Mouse (Mus musculus) embryonic fibroblast, embryonic 13.5 days (primary cell): ENCODE results near the gene Qsox1. TPM values are rescaled to one million over a fixed set of nuclear protein-coding genes. Genes with fewer than 3 reads are reported as not detected.

Experiments used
- H3K27ac ChIP-seq: 2 replicates; pipeline ENCODE4 v1.5.1; 2012; ENCODE audit warnings: low read length, control low read depth, inconsistent platforms; ENCODE audit not compliant: insufficient read depth
- H3K4me1 ChIP-seq: 2 replicates; pipeline ENCODE4 v1.6.1; 2011; ENCODE audit warnings: low read length; ENCODE audit not compliant: control insufficient read depth, insufficient read depth
- H3K4me3 ChIP-seq: 2 replicates; pipeline ENCODE4 v1.5.1; 2011; ENCODE audit warnings: mild to moderate bottlenecking, control low read depth, low read length; ENCODE audit not compliant: insufficient read depth
- CTCF ChIP-seq: IDR thresholded peaks from 2 replicates; pipeline ENCODE4 v1.5.1; 2011; ENCODE audit warnings: mild to moderate bottlenecking, control low read depth, low read length, moderate library complexity, borderline replicate concordance; ENCODE audit not compliant: insufficient read depth
- POLR2A ChIP-seq: IDR thresholded peaks from 2 replicates; pipeline ENCODE4 v1.6.1; 2011; ENCODE audit warnings: low read depth, mild to moderate bottlenecking, control low read depth, low read length, moderate library complexity
- polyA plus RNA-seq: library from polyadenylated mRNA; stranded (reverse); fragments of >200 nt; gene quantifications from 2 replicates; pipeline ENCODE4 v1.2.4, GENCODE M21; 2011; ENCODE audit warnings: low read depth; ENCODE audit not compliant: missing spikeins, insufficient read length

Gene Qsox1
- polyA plus RNA-seq, 1 experiment: 208 TPM

- Histone ChIP-seq H3K4me1 (no peaks in the 10 kb centered on the region), H3K4me3 (no peak overlapping the region), H3K27ac (no peak overlapping the region)
- TF ChIP-seq POLR2A: no peak
- no peak for TF ChIP-seq CTCF
These were observed 15.1 kb upstream of the Qsox1 start for GRCm38 (mm10) chr1:155827703-155828295.

- no peaks in the 10 kb centered on the region for H3K4me1 ChIP-seq
- H3K27ac ChIP-seq: no peak overlapping the region
- TF ChIP-seq POLR2A: no peak
- TF ChIP-seq CTCF: no peak
- H3K4me3 ChIP-seq: no peak overlapping the region
These were observed 14.2 kb upstream of the Qsox1 start for GRCm38 (mm10) chr1:155826803-155827395.

GRCm38 (mm10) chr1:155825940-155826716 is 13.4 kb upstream of the Qsox1 start:
- no peak for TF ChIP-seq CTCF
- TF ChIP-seq POLR2A: no peak
- Histone ChIP-seq H3K4me3 (no peak overlapping the region), H3K27ac (no peak overlapping the region), H3K4me1 (no peaks in the 10 kb centered on the region)

- Histone ChIP-seq H3K4me1 (no peaks in the 10 kb centered on the region), H3K4me3 (no peak overlapping the region), H3K27ac (no peak overlapping the region)
- no peak for TF ChIP-seq POLR2A
- no peak for TF ChIP-seq CTCF
These were observed 8.0 kb upstream of the Qsox1 start for GRCm38 (mm10) chr1:155820646-155821045.

- Histone ChIP-seq H3K4me3 (no peak overlapping the region), H3K27ac (no peak overlapping the region), H3K4me1 (no peaks in the 10 kb centered on the region)
- TF ChIP-seq CTCF: no peak
- no peak for TF ChIP-seq POLR2A
These were observed 3.5 kb upstream of the Qsox1 start for GRCm38 (mm10) chr1:155816167-155816566.

GRCm38 (mm10) chr1:155811995-155812580 is 601 bp downstream of the Qsox1 start:
- Histone ChIP-seq H3K4me3 (peak overlapping the region; percentile 97), H3K4me1 (0 out of 2 replicates have a peak, but pooled peaks cover 3% of the 10 kb centered on the region), H3K27ac (peak overlapping the region; percentile 55)
- TF ChIP-seq CTCF (no peak), POLR2A (no peak)

- 0 out of 2 replicates have a peak, but pooled peaks cover 3% of the 10 kb centered on the region for H3K4me1 ChIP-seq
- H3K4me3 ChIP-seq: peak overlapping the region; percentile 77
- H3K27ac ChIP-seq: peak overlapping the region; percentile 98
These were observed 2.1 kb downstream of the Qsox1 start for GRCm38 (mm10) chr1:155810616-155811015.

GRCm38 (mm10) chr1:155809706-155810442 is 2.8 kb downstream of the Qsox1 start:
- Histone ChIP-seq H3K27ac (peak overlapping the region; percentile 98), H3K4me3 (peak overlapping the region; percentile 47), H3K4me1 (0 out of 2 replicates have a peak, but pooled peaks cover 3% of the 10 kb centered on the region)
- TF ChIP-seq POLR2A (peak; percentile 40; the same call in 1 of the 2 replicates), CTCF (no peak)

More at GRCm38 (mm10) chr1:155810616-155811015, 2.1 kb downstream of the Qsox1 start:
- TF ChIP-seq CTCF (no peak), POLR2A (no peak)

- Histone ChIP-seq H3K27ac (no peak overlapping the region), H3K4me1 (0 out of 2 replicates have a peak, but pooled peaks cover 3% of the 10 kb centered on the region), H3K4me3 (no peak overlapping the region)
- TF ChIP-seq POLR2A: no peak
- no peak for TF ChIP-seq CTCF
These were observed 4.4 kb downstream of the Qsox1 start for GRCm38 (mm10) chr1:155808261-155808660.
